Mouse (Mus musculus) heart, postnatal 0 days (tissue): ENCODE results near the gene Gtf2a1l.

Experiments
- CTCF ChIP-seq: IDR thresholded peaks from 2 replicates; pipeline ENCODE4 v1.5.1; 2016; ENCODE audit warnings: antibody characterized with exemption, control low read depth, low read depth
- EP300 ChIP-seq: IDR thresholded peaks from 2 replicates; pipeline ENCODE4 v1.6.1; 2016; ENCODE audit warnings: antibody characterized with exemption, low read depth

GRCm38 (mm10) chr17:88668452-88668851, at the start of gene Gtf2a1l:
- TF ChIP-seq CTCF (no peak), EP300 (no peak)
